Mouse (Mus musculus): ENCODE results near the gene Ftl1-ps1.

DNA sequence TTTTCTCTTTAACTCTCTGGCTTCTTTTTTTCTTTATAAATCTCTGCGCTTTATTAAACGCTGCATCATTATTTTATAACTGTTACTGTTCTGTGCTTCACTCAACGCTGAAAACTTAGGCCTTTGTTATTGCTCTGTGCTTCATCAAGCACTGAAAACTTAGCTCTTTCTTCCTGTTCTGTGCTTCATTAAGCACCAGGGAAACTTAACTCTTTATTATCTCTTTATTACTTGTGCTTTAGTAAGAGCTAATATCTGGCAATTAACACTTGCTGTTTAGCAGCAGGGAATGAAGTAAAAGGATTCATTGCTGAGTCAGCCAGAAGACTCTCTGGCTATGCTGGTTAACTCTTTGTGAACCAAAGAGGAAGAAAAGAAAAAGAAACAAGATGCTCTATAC is 17.2 kb upstream of the Ftl1-ps1 start:
- TF ChIP-seq POLR2A (IDR thresholded peaks at IDR 0.05; ENCODE audit: insufficient read depth, low read length) (no peak), EP300 (IDR thresholded peaks at IDR 0.05; ENCODE audit: insufficient read depth, low read depth, low read length) (no peak)

All from ES-Bruce4 (cell line).